Mouse (Mus musculus) testis, adult 2 months (tissue): ENCODE measurements at regions not wholly inside any gene's neighbourhood (a gene's known extent, or its start where the extent isn't known, plus 50 kb on each side); places are given as distances from the start of the nearest gene placed in this dataset.

Experiments
- H3K27ac ChIP-seq: fragments of 200-500 bp; 2 replicates; pipeline ENCODE4 v1.5.1; 2012; ENCODE audit warnings: low read depth, low read length; ENCODE audit not compliant: control insufficient read depth, insufficient read depth
- H3K27me3 ChIP-seq: fragments of 200-500 bp; 2 replicates; pipeline ENCODE4 v1.6.1; 2012; ENCODE audit warnings: mild to moderate bottlenecking, low read length, moderate library complexity; ENCODE audit not compliant: control insufficient read depth, insufficient read depth
- H3K36me3 ChIP-seq: fragments of 200-500 bp; 2 replicates; pipeline ENCODE4 v1.6.1; 2012; ENCODE audit warnings: mild to moderate bottlenecking, low read length; ENCODE audit not compliant: control insufficient read depth, insufficient read depth
- H3K4me1 ChIP-seq: fragments of 200-500 bp; 2 replicates; pipeline ENCODE4 v1.6.1; 2012; ENCODE audit warnings: low read length; ENCODE audit not compliant: control insufficient read depth, insufficient read depth
- H3K4me3 ChIP-seq: fragments of 200-500 bp; 2 replicates; pipeline ENCODE4 v1.5.1; 2012; ENCODE audit warnings: low read depth, mild to moderate bottlenecking, low read length, moderate library complexity, mixed read lengths; ENCODE audit not compliant: control insufficient read depth
- CTCF ChIP-seq: fragments of 200-500 bp; IDR thresholded peaks from 2 replicates; pipeline ENCODE4 v1.5.1; 2012; ENCODE audit warnings: low read depth, mild to moderate bottlenecking, inconsistent platforms, low read length, moderate library complexity; ENCODE audit not compliant: control insufficient read depth, insufficient read depth, insufficient replicate concordance
- POLR2A ChIP-seq: fragments of 200-500 bp; IDR thresholded peaks from 2 replicates; pipeline ENCODE4 v1.6.1; 2012; ENCODE audit warnings: low read depth, mild to moderate bottlenecking, inconsistent platforms, low read length, moderate library complexity; ENCODE audit not compliant: control insufficient read depth

GRCm38 (mm10) chr12:70686337-70686736 is 139.0 kb upstream of the Frmd6 start:
- Histone ChIP-seq H3K27ac (no peak overlapping the region), H3K36me3 (no peaks in the 10 kb centered on the region), H3K4me1 (peaks cover 6% of the 10 kb centered on the region; the same call in 1 of the 2 replicates), H3K4me3 (no peak overlapping the region), H3K27me3 (no peaks in the 10 kb centered on the region)
- no peak for TF ChIP-seq POLR2A
- TF ChIP-seq CTCF, result no peak

GRCm38 (mm10) chr12:70686971-70687370 is 138.3 kb upstream of the Frmd6 start:
- H3K27ac ChIP-seq, result no peak overlapping the region
- no peaks in the 10 kb centered on the region for H3K27me3 ChIP-seq
- peaks cover 6% of the 10 kb centered on the region; the same call in 1 of the 2 replicates for H3K4me1 ChIP-seq
- H3K4me3 ChIP-seq, result no peak overlapping the region
- no peaks in the 10 kb centered on the region for H3K36me3 ChIP-seq
- TF ChIP-seq POLR2A, result no peak
- TF ChIP-seq CTCF, result no peak

- Histone ChIP-seq H3K4me3 (no peak overlapping the region), H3K4me1 (no peaks in the 10 kb centered on the region), H3K36me3 (no peaks in the 10 kb centered on the region), H3K27ac (no peak overlapping the region), H3K27me3 (no peaks in the 10 kb centered on the region)
- TF ChIP-seq CTCF (no peak), POLR2A (no peak)
Observed at GRCm38 (mm10) chr12:70695162-70695561, 130.2 kb upstream of the Frmd6 start.

- TF ChIP-seq CTCF, result no peak
- TF ChIP-seq POLR2A, result no peak
- H3K27me3 ChIP-seq, result no peaks in the 10 kb centered on the region
Observed at GRCm38 (mm10) chr12:70696256-70696655, 129.1 kb upstream of the Frmd6 start.

GRCm38 (mm10) chr12:70698466-70698865 is 126.8 kb upstream of the Frmd6 start:
- Histone ChIP-seq H3K27me3 (no peaks in the 10 kb centered on the region), H3K4me1 (no peaks in the 10 kb centered on the region)

More at GRCm38 (mm10) chr12:70696256-70696655, 129.1 kb upstream of the Frmd6 start:
- H3K4me3 ChIP-seq, result no peak overlapping the region
- no peaks in the 10 kb centered on the region for H3K4me1 ChIP-seq
- H3K36me3 ChIP-seq, result no peaks in the 10 kb centered on the region
- no peak overlapping the region for H3K27ac ChIP-seq

GRCm38 (mm10) chr12:70702473-70702872 is 122.8 kb upstream of the Frmd6 start:
- Histone ChIP-seq H3K4me1 (no peaks in the 10 kb centered on the region), H3K4me3 (no peak overlapping the region), H3K36me3 (no peaks in the 10 kb centered on the region), H3K27ac (no peak overlapping the region), H3K27me3 (no peaks in the 10 kb centered on the region)
- no peak for TF ChIP-seq POLR2A
- no peak for TF ChIP-seq CTCF

More at GRCm38 (mm10) chr12:70698466-70698865, 126.8 kb upstream of the Frmd6 start:
- Histone ChIP-seq H3K36me3 (no peaks in the 10 kb centered on the region), H3K4me3 (no peak overlapping the region), H3K27ac (no peak overlapping the region)
- TF ChIP-seq CTCF (no peak), POLR2A (no peak)

- no peaks in the 10 kb centered on the region for H3K27me3 ChIP-seq
- TF ChIP-seq CTCF, result no peak
- H3K36me3 ChIP-seq, result no peaks in the 10 kb centered on the region
- H3K4me1 ChIP-seq, result no peaks in the 10 kb centered on the region
- no peak overlapping the region for H3K27ac ChIP-seq
- no peak overlapping the region for H3K4me3 ChIP-seq
Observed at GRCm38 (mm10) chr12:70706806-70707628, 118.3 kb upstream of the Frmd6 start.
